Mouse (Mus musculus): ENCODE measurements around the gene Ccdc189. TPM values are rescaled to one million over a fixed set of nuclear protein-coding genes. Genes with fewer than 3 reads are reported as not detected.

The Ccdc189 gene
- polyA plus RNA-seq, 1 experiment = 21.0 TPM

Other genes with a start within 250 kb of the Ccdc189 start
- 14.8 and 16.2 TPM in 2 replicates for gene Zfp768, start 243.0 kb downstream of the Ccdc189 start, polyA plus RNA-seq (2012; rRNA removed)
- 4.6 and 5.1 TPM in 2 replicates for gene Zfp747, start 212.5 kb downstream of the Ccdc189 start, polyA plus RNA-seq (2012; rRNA removed)
- gene 9130019O22Rik, start 201.4 kb downstream of the Ccdc189 start, polyA plus RNA-seq (2012; rRNA removed) = 2.2 and 2.9 TPM in 2 replicates
- 5.1 and 5.9 TPM in 2 replicates for gene E430018J23Rik, start 195.0 kb downstream of the Ccdc189 start, polyA plus RNA-seq (2012; rRNA removed)
- gene Zfp764, start 181.8 kb downstream of the Ccdc189 start, polyA plus RNA-seq (2012; rRNA removed) = 3.2 and 3.5 TPM in 2 replicates
- gene Zfp688, start 166.5 kb downstream of the Ccdc189 start, polyA plus RNA-seq (2012; rRNA removed) = 17.9 and 18.6 TPM in 2 replicates
- 5.2 and 8.1 TPM in 2 replicates for gene Zfp689, start 139.4 kb downstream of the Ccdc189 start, polyA plus RNA-seq (2012; rRNA removed)
- gene Prr14, start 129.0 kb downstream of the Ccdc189 start, polyA plus RNA-seq (2012; rRNA removed) = 42.8 and 46.1 TPM in 2 replicates
- gene Fbrs, start 109.4 kb downstream of the Ccdc189 start, polyA plus RNA-seq (2012; rRNA removed) = 31.6 and 33.4 TPM in 2 replicates
- 29.6 and 31.3 TPM in 2 replicates for gene Srcap, start 76.6 kb downstream of the Ccdc189 start, polyA plus RNA-seq (2012; rRNA removed)
- 15.6 and 16.6 TPM in 2 replicates for gene Gm42715, start 69.0 kb downstream of the Ccdc189 start, polyA plus RNA-seq (2012; rRNA removed)
- not detected in 2 replicates for gene Tmem265, start 27.2 kb downstream of the Ccdc189 start, polyA plus RNA-seq (2012; rRNA removed)
- gene Phkg2, start 15.3 kb downstream of the Ccdc189 start, polyA plus RNA-seq (2012; rRNA removed) = 145 and 146 TPM in 2 replicates
- 49.4 and 54.0 TPM in 2 replicates for gene Rnf40, start 172 bp upstream of the Ccdc189 start, polyA plus RNA-seq (2012; rRNA removed)
- 21.7 and 22.7 TPM in 2 replicates for gene Zfp629, start 27.2 kb upstream of the Ccdc189 start, polyA plus RNA-seq (2012; rRNA removed)
- 23.3 and 25.7 TPM in 2 replicates for gene Bcl7c, start 120.3 kb upstream of the Ccdc189 start, polyA plus RNA-seq (2012; rRNA removed)
- 6.0 and 6.4 TPM in 2 replicates for gene Ctf1, start 124.1 kb upstream of the Ccdc189 start, polyA plus RNA-seq (2012; rRNA removed)
- not detected in 2 replicates for gene Ctf2, start 143.6 kb upstream of the Ccdc189 start, polyA plus RNA-seq (2012; rRNA removed)
- 58.3 and 62.6 TPM in 2 replicates for gene Fbxl19, start 155.9 kb upstream of the Ccdc189 start, polyA plus RNA-seq (2012; rRNA removed)
- 19.9 and 20.6 TPM in 2 replicates for gene Orai3, start 181.2 kb upstream of the Ccdc189 start, polyA plus RNA-seq (2012; rRNA removed)
- 20.2 and 21.8 TPM in 2 replicates for gene Setd1a, start 188.1 kb upstream of the Ccdc189 start, polyA plus RNA-seq (2012; rRNA removed)
- gene Gm49388, start 197.0 kb upstream of the Ccdc189 start, polyA plus RNA-seq (2012; rRNA removed) = 0.06 TPM in 1 of 2 replicates, not detected in the other
- 15.7 and 17.3 TPM in 2 replicates for gene Hsd3b7, start 212.0 kb upstream of the Ccdc189 start, polyA plus RNA-seq (2012; rRNA removed)
- gene Stx4a, start 235.7 kb upstream of the Ccdc189 start, polyA plus RNA-seq (2012; rRNA removed) = 121 and 127 TPM in 2 replicates
- 374 and 443 TPM in 2 replicates for gene Stx1b, start 236.0 kb upstream of the Ccdc189 start, polyA plus RNA-seq (2012; rRNA removed)

Measured in frontal cortex, adult 2 months (tissue).